Mouse (Mus musculus): Measurements from ENCODE around the gene Grxcr1.
A peak's percentile ranks its signal among the peaks of the same experiment; 100 is the strongest.

Grxcr1 gene

GRCm38 (mm10) chr5:68031744-68032143 lies at the start of gene Grxcr1:
Gene Grxcr1 (plus strand): TSS chr5:68031835.
- DNase-seq (ENCODE audit: low read depth, low spot score), result no peak

GRCm38 (mm10) chr5:67981946-67982526 lies 49.6 kb upstream of the Grxcr1 start:
- no peak for DNase-seq (ENCODE audit: low read depth, low spot score)

- no peak for DNase-seq (ENCODE audit: low read depth, low spot score)
Measured at GRCm38 (mm10) chr5:67990426-67990825, 41.2 kb upstream of the Grxcr1 start.

GRCm38 (mm10) chr5:68002611-68003010 lies 29.0 kb upstream of the Grxcr1 start:
- DNase-seq (ENCODE audit: low read depth, low spot score), result no peak

- DNase-seq (ENCODE audit: low read depth, low spot score), result no peak
Measured at GRCm38 (mm10) chr5:68003904-68004303, 27.7 kb upstream of the Grxcr1 start.

GRCm38 (mm10) chr5:68004419-68004818 lies 27.2 kb upstream of the Grxcr1 start:
- DNase-seq (ENCODE audit: low read depth, low spot score), result no peak

- DNase-seq (ENCODE audit: low read depth, low spot score), result no peak
Measured at GRCm38 (mm10) chr5:68007074-68007473, 24.6 kb upstream of the Grxcr1 start.

GRCm38 (mm10) chr5:68011569-68011968 lies 20.1 kb upstream of the Grxcr1 start:
- DNase-seq (ENCODE audit: low read depth, low spot score), result no peak

- peak; percentile 47 for DNase-seq (ENCODE audit: low read depth, low spot score)
Measured at GRCm38 (mm10) chr5:68012618-68013017, 19.0 kb upstream of the Grxcr1 start.

GRCm38 (mm10) chr5:68020870-68021269 lies 10.8 kb upstream of the Grxcr1 start:
- DNase-seq (ENCODE audit: low read depth, low spot score), result no peak

GRCm38 (mm10) chr5:68026658-68027422 lies 4.8 kb upstream of the Grxcr1 start:
- DNase-seq (ENCODE audit: low read depth, low spot score), result no peak

- DNase-seq (ENCODE audit: low read depth, low spot score), result no peak
Measured at GRCm38 (mm10) chr5:68027474-68027873, 4.2 kb upstream of the Grxcr1 start.

- no peak for DNase-seq (ENCODE audit: low read depth, low spot score)
Measured at GRCm38 (mm10) chr5:68033345-68033744, 1.7 kb downstream of the Grxcr1 start.

GRCm38 (mm10) chr5:68039077-68039476 lies 7.4 kb downstream of the Grxcr1 start:
- no peak for DNase-seq (ENCODE audit: low read depth, low spot score)

- no peak for DNase-seq (ENCODE audit: low read depth, low spot score)
Measured at GRCm38 (mm10) chr5:68043339-68043738, 11.7 kb downstream of the Grxcr1 start.

- no peak for DNase-seq (ENCODE audit: low read depth, low spot score)
Measured at GRCm38 (mm10) chr5:68048783-68049182, 17.1 kb downstream of the Grxcr1 start.

- DNase-seq (ENCODE audit: low read depth, low spot score), result no peak
Measured at GRCm38 (mm10) chr5:68049536-68049935, 17.9 kb downstream of the Grxcr1 start.

- no peak for DNase-seq (ENCODE audit: low read depth, low spot score)
Measured at GRCm38 (mm10) chr5:68051101-68051500, 19.5 kb downstream of the Grxcr1 start.

- DNase-seq (ENCODE audit: low read depth, low spot score), result no peak
Measured at GRCm38 (mm10) chr5:68057574-68057973, 25.9 kb downstream of the Grxcr1 start.

GRCm38 (mm10) chr5:68068694-68069093 lies 37.1 kb downstream of the Grxcr1 start:
- DNase-seq (ENCODE audit: low read depth, low spot score), result no peak

- DNase-seq (ENCODE audit: low read depth, low spot score), result no peak
Measured at GRCm38 (mm10) chr5:68070308-68070707, 38.7 kb downstream of the Grxcr1 start.

GRCm38 (mm10) chr5:68071857-68072256 lies 40.2 kb downstream of the Grxcr1 start:
- no peak for DNase-seq (ENCODE audit: low read depth, low spot score)

- no peak for DNase-seq (ENCODE audit: low read depth, low spot score)
Measured at GRCm38 (mm10) chr5:68086535-68087098, 55.0 kb downstream of the Grxcr1 start.
